Mouse (Mus musculus) lung, adult 2 months (tissue): Measurements from ENCODE around the gene Ccdc6.

ENCODE experiments used
- CTCF ChIP-seq: fragments of 200-500 bp; IDR thresholded peaks from 2 replicates; pipeline ENCODE4 v1.5.1; 2011; ENCODE audit warnings: mild to moderate bottlenecking, low read length, control low read depth; ENCODE audit not compliant: insufficient read depth
- POLR2A ChIP-seq: fragments of 200-500 bp; IDR thresholded peaks from 2 replicates; pipeline ENCODE4 v1.6.1; 2011; ENCODE audit warnings: low read depth, mild to moderate bottlenecking, control low read depth, low read length, borderline replicate concordance; ENCODE audit errors: extremely low read depth

GRCm38 (mm10) chr10:70149093-70149492 lies 52.2 kb downstream of the Ccdc6 start:
- TF ChIP-seq POLR2A (no peak), CTCF (no peak)
